Mouse (Mus musculus) spleen, adult 18-20 months (tissue): ENCODE measurements around the gene Ovgp1.
"Not testable (repeated sequence)": the region's sequence is repeated elsewhere in the genome, so short reads cannot be mapped to it uniquely, and the experiment has no call there.

Source experiments
- DNase-seq, 2 experiments: peaks; one replicate each; pipeline ENCODE4 v3.0.0; 2022; ENCODE audit warnings: mixed read lengths in 2 of 2

The Ovgp1 gene

DNA sequence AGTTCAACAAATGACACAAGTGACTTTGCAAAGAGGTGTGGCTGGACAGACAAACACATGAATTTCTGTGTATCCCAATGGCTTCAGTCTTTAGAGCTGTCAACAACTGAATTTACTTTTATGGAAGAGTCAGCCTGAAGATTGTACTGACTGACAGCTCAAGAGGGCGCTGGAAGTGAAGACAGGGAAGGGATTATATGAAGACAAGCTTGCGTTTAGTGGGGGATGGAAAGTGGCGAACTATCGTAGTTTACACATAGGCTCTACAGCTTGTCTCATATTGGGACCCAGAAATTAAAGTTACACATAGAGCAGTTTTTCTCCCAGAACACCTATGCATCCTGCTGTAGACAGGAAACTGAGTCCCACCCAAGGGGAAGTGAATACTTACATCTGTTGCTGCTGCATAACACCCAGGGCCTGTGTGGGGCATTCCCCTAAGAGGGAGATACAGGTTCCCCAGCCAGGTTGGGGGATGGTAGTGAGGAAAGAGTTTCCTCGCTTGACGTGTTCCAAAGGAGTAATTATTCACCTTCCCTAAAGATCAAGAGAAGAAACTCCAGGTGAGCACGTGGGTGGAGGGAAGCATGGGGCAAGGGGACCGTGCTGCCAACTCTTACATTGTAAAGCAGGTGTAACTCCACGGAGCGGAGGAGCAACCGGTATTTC, 27.3 kb downstream of the Ovgp1 start:
- peak; percentile 6 to 25 for DNase-seq

DNA sequence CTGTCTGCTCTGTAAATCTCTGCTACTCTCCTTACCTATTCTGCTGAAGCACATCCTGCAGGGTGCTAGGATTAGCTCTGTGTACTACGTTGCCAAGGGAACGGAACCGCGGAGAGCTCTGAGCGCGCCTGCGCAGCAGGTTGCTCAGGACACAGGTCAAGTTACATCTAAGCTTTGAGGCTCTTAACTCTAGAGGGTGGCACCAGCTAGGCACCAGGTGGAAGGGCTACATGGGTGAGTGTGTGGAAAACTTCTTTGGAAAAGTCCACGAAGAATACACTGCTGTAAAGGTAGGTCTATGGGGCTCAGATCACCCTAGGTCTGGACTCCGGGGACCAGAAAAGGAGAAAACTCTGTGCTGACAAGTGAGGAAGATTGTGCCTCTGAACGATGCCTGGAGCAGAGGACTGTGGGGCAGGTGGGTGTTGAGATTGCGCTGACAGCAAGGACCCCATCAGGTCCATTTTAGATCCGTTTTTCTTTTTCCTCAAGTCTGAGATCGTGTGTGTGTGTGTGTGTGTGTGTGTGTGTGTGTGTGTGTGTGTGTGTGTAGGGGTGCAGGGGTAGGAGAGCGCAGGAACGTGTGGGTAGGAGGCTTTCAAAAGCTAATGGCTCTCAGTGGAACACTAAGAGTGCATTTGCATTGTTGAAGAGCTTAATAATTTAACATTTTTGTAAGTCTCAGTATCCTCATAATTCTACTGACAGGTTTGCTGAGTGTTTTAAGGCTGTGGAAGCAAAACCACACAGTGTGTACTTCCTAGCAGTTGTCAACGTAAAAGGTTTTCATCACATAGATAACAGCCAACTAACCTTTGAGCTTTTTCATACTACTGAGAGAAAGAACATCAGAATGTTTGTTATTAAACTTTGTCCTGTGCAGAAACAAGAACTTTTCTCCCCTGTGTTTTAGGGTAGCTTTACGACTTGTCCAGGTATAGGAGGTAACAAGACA, 28.2 kb downstream of the Ovgp1 start:
- peak; percentile 36 for DNase-seq

GRCm38 (mm10) chr3:106003360-106003759, 29.8 kb downstream of the Ovgp1 start:
- DNase-seq: not testable (repeated sequence)

GRCm38 (mm10) chr3:106014546-106014945, 41.0 kb downstream of the Ovgp1 start, which contains the start of gene Pifo:
Pifo (minus strand) TSS chr3:106014646.
- no peak for DNase-seq

- DNase-seq: no peak
Measured at GRCm38 (mm10) chr3:106021840-106022239, 48.3 kb downstream of the Ovgp1 start.

DNA sequence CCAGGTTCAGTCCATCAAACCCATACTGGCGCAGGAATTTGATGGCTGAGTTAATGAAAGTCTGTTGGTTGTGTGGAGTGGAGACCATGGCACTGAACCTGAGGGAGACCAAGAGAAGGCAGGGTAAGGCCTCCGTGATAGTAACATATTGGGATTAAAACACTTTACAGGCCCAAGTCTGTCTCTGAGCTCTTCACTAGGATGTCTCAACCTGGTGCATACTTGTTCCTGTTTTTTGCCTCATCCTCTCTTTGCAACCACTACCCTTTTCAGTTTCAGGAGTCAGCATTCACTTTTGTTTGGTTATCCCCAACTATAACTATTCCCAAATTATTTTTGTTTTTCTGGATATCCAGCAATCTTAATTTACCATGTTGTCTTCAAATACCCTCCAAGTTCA, 50.6 kb downstream of the Ovgp1 start:
- DNase-seq: no peak

DNA sequence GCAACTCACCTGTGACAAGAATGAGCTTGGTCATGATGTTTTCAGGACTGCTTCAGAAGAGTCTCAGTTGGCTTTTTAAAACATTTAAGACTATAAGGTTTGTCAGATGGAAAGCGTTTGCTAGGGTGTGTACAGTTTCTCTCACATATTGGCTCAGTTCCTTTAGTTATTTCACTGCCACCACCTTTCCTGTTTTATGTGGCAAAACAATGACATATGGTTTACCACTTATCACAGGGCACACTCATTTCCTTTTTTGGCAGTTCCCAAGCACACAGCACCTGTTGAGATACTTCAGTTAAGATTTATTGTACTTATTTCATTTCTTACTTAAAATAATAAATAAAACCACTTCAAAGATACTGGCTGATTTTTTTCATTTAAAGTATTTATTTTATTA, 59.3 kb downstream of the Ovgp1 start, which contains the start of gene Chil5:
Gene Chil5 (minus strand): TSS at position 34 of the 400 bp plus-strand sequence.
- no peak for DNase-seq
